ENCODE assay signal across 8 mouse cellular contexts in genomic region chr5:112780383-112780782, GRCm38 (mm10).
DNase-seq lines count a peak whose midpoint lies in the region; ATAC-seq lines count a peak whose summit lies in the region.
"Had no signal": no experiment of that assay in that cellular context is flagged by ENCODE, and none has a peak within 500 bp of the region (broad histone marks: within the 10 kb centered on the region; RNA-seq: fewer than 3 reads in every experiment).

No protein-coding gene starts in this region.

- no peaks in the 10 kb centered on the region for H3K9me3 ChIP-seq in hindbrain, embryonic 11.5 days (ENCODE audit: control insufficient read depth, low read length)

- ATAC-seq in hindbrain, embryonic 11.5 days (ENCODE audit: low FRiP score) = no peak

- H3K4me1 ChIP-seq in hindbrain, embryonic 11.5 days (replicated peaks; ENCODE audit: control insufficient read depth, insufficient read depth, low read length) = no peaks in the 10 kb centered on the region

- no peak overlapping the region for H3K9ac ChIP-seq in hindbrain, embryonic 11.5 days (ENCODE audit: low read depth, low read length)
- H3K9ac ChIP-seq: liver, embryonic 14.5 days had no signal

- no peaks in the 10 kb centered on the region for H3K27me3 ChIP-seq in hindbrain, embryonic 11.5 days (ENCODE audit: control insufficient read depth, insufficient read depth, low read length)

- H3K4me2 ChIP-seq in hindbrain, embryonic 11.5 days (replicated peaks; ENCODE audit: low read depth, low read length) = no peak overlapping the region

- H3K4me3 ChIP-seq in hindbrain, embryonic 11.5 days (ENCODE audit: low read depth, low read length) = no peak overlapping the region

- no peak overlapping the region for H3K27ac ChIP-seq in hindbrain, embryonic 11.5 days (ENCODE audit: low read depth, low read length)
- H3K27ac ChIP-seq: liver, embryonic 14.5 days had no signal

- intact Hi-C loops in left cerebral cortex, postnatal 36 days (cut with DNase I) = loop anchor here (5.0 kb wide), 3 partner anchors 72 to 203 kb away; partner anchors contain the start of gene Sez6l

- DNase-seq in Muller cell, postnatal 12 days (ENCODE audit: inconsistent ontology term) = peak; percentile 63
- DNase-seq in adrenal gland, adult 18-20 months (ENCODE audit: low spot score in 2 of 2) = peak; percentile 54 to 62
- peak; percentile 43 to 57 for DNase-seq in frontal cortex, postnatal 10 days (ENCODE audit: low spot score in 2 of 2)
- DNase-seq in left cerebral cortex, postnatal 36 days (ENCODE audit: low spot score in 2 of 2) = peak; percentile 74 to 81
- peak; percentile 69 for DNase-seq in skeletal muscle tissue, adult 2 months (ENCODE audit: low read depth, low spot score)
- no peak for DNase-seq in hindbrain, embryonic 11.5 days (ENCODE audit: low spot score)
- DNase-seq in urinary bladder, adult 2 months (ENCODE audit: low spot score) = no peak

- WGBS in hindbrain, embryonic 11.5 days = 86% methylated on average over 5 of the region's 5 CpGs

- H3K36me3 ChIP-seq in hindbrain, embryonic 11.5 days (ENCODE audit: control insufficient read depth, insufficient read depth, low read length) = no peaks in the 10 kb centered on the region

Comparison
In these comparisons a context has a peak if more than half of its experiments do, and no peak if none do; other contexts are left out.
1. DNase-seq: peak in Muller cell, postnatal 12 days (single experiment), adrenal gland, adult 18-20 months (2 of 2), frontal cortex, postnatal 10 days (2 of 2), left cerebral cortex, postnatal 36 days (2 of 2) and skeletal muscle tissue, adult 2 months (single experiment); none in hindbrain, embryonic 11.5 days (single experiment) and urinary bladder, adult 2 months (single experiment).